Mouse (Mus musculus): ENCODE measurements at regions not wholly inside any gene's neighbourhood (a gene's known extent, or its start where the extent isn't known, plus 50 kb on each side); places are given as distances from the start of the nearest gene placed in this dataset.
A peak's percentile ranks its signal among the peaks of the same experiment; 100 is the strongest.

- no peak for DNase-seq
These were observed 102.9 kb upstream of the Tle3 start for GRCm38 (mm10) chr9:61269151-61269870.

DNA sequence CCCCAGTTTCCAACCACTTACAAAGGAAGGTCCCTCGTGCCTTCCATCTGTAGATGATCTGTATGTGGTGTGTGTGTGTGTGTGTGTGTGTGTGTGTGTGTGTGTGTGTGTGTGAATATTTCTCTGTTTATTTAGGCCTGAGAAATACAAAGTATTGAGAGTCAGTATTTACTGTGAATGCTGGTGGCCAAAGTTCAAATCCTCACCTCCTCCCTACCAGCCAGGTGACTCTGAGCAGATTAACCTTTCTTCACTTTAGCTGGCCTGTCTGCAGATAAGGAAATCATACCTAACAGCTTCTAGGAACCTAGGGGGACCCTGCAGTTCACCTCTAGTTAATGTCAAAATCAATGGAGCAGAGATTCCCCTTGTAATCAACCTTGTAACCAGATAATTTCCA is 100.9 kb upstream of the Tle3 start:
- DNase-seq, result no peak

GRCm38 (mm10) chr9:61271769-61272352 is 100.3 kb upstream of the Tle3 start:
- DNase-seq, result no peak

DNA sequence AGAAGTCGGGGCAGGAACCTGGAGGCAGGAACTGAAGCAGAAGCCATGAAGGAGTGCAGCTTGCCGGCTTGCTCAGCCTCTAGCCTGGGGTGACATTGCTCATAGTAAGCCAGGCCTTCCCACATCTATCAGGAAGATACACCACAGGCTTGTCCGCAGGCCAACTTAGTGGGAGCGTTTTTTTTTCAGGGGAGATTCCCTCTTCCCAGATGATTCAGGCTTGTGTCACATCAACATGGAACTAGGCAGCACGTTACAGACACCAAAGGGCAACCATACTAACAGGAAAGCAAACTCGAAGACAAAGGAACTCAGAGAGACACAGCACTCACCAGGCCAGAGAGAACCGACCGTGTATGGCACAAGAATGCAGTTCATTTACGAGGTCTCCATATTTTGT is 98.1 kb upstream of the Tle3 start:
- no peak for DNase-seq

- peak; percentile 41 for DNase-seq
These were observed 94.6 kb upstream of the Tle3 start for GRCm38 (mm10) chr9:61277369-61278215.

DNA sequence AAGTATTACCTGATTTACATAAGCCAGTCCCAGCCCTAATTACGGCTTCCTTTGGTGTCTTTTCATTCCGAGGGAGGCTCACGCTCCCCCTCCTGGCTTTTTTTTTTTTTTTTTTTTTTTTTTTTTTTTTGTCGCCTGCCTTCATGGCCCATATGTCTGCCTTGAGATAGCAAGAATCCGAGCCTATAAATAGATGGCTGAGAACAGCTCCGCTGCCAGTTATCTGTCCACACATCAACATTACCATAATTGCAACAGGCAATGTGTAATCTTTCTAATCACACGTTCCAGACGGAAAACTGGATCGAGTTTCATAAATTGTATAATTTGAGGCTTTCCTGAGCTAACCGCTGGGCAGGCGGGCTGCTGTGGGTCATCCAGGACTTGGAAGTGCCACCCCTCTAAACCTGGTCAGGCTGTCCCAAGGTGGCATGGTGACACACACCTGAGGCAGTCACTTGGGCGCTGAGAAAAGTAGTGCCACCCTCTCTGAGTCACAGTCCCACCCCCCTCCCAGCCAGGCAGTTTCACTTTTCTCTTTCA is 93.9 kb upstream of the Tle3 start:
- DNase-seq, result no peak

- peak; percentile 5 for DNase-seq
These were observed 93.1 kb upstream of the Tle3 start for GRCm38 (mm10) chr9:61279044-61279543.

DNA sequence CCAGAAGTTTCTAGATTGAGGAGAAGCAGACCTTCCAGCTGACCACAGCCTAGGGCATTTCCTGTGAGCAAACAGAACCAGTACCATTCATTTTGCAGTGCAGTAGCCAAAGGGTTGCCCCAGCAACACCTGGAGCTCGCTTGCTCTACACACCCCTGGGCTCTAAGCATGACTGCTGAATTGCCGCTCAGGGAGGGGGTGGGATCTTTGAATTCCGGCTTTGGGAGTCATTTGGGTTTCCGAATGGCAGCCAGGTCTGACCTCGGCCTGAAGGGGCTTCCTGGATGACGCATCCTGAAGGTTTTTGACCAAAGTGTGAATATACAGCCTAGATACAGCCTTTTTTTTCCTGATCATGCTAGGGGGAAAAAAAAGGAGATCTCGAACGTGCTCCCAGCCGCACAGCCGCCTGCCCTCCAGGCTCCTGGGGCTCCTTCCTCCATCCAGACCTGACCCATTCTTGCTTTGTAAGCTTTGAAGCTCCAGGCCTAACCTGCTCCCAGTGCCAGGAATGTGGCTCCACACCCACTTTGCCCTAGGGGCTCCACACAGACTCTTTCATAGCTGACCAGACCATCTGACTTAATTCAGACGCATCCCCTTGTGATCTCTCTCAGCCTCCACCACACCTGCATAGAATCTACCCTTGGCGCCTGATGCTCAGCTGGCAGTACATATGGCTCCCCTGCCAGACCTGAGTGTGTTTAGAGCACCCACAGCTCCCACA is 91.1 kb upstream of the Tle3 start:
- DNase-seq, result no peak

DNA sequence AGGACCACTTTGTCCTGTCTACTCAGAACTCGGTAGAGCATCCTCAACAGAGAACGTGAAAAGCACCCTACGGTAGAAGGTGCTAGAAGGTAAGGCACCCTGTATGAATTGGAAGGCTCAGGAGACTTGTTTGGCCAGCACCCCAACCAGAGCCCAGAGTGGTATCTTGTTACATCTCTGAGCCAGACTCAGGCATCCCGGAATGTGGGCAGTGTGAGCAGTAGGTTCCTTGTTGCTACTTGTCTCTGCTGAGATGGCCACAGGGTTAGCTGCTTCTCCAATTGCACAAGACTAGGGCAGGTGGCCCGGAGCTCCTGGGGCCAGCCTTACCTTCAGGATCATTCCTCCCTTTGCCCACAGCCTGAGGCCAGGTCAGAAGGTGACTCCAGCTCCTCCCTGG is 88.9 kb upstream of the Tle3 start:
- DNase-seq, result no peak

- peak; percentile 89 for DNase-seq
These were observed 87.8 kb upstream of the Tle3 start for GRCm38 (mm10) chr9:61284201-61285021.

GRCm38 (mm10) chr9:61286561-61286960 is 85.6 kb upstream of the Tle3 start:
- DNase-seq, result no peak

- DNase-seq, result no peak
These were observed 83.0 kb upstream of the Tle3 start for GRCm38 (mm10) chr9:61289117-61289516.

DNA sequence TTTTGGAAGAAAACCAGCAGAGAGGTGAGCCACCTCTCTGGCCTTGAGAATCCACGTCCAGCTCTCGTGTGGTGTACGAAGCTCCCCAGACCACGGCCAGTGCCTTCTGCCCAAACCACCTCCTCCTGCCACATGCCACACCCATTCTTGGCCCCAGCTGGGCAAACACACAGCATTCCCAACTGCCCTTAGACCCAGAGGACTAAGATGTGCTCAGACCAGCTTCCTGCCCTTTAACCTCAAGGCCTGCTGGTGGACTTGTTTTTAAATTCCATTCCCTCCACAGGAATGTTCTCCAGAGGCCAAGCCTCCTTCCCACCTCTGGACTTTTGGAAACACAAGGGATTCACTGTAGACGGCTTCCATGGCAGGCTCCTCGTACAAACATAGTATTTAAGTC is 82.5 kb upstream of the Tle3 start:
- DNase-seq, result peak; percentile 93

GRCm38 (mm10) chr9:61291646-61292045 is 80.5 kb upstream of the Tle3 start:
- DNase-seq, result no peak

DNA sequence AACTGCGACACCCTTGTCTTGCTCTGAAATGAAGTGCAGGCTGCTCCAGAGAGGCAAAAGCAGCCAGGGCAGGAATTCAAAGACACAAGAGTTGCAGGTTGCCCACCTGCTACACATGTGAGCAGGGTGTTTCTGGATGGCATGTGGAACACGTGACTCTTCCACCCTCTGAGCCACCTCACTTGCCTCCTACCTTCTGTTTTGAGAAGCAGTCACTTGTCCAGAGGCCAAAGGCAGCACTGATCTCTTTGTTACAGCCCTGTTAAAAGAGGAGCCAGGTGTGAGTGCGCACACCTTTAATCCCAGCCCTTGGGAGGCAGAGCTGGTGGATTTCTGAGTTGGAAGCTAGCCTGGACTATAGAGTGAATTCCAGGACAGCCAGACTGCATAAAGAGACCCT is 79.7 kb upstream of the Tle3 start:
- no peak for DNase-seq

GRCm38 (mm10) chr9:61293223-61293985 is 78.8 kb upstream of the Tle3 start:
- DNase-seq, result no peak

GRCm38 (mm10) chr9:61295001-61295400 is 77.2 kb upstream of the Tle3 start:
- no peak for DNase-seq

GRCm38 (mm10) chr9:61296311-61296947 is 75.7 kb upstream of the Tle3 start:
- peak; percentile 49 for DNase-seq

- DNase-seq, result no peak
These were observed 74.8 kb upstream of the Tle3 start for GRCm38 (mm10) chr9:61297385-61297784.

- DNase-seq, result no peak
These were observed 72.1 kb upstream of the Tle3 start for GRCm38 (mm10) chr9:61299873-61300560.
